Mouse (Mus musculus): ENCODE results near the gene Hydin.

GRCm38 (mm10) chr8:110266741-110267140, at the start of gene Hydin:
- TF ChIP-seq CTCF (conservative IDR thresholded peaks at IDR 0.05; ENCODE audit: insufficient read depth, insufficient read length, low read depth, low read length) (no peak), POLR2A (IDR thresholded peaks at IDR 0.05; ENCODE audit: low read depth, low read length) (no peak)
